Mouse (Mus musculus) layer of hippocampus, postnatal 25 days (tissue): ENCODE measurements around the gene Hrnr. TPM values are rescaled to one million over a fixed set of nuclear protein-coding genes. Genes with fewer than 3 reads are reported as not detected.

ENCODE experiments used
- total RNA-seq, 2 experiments: library from RNA; stranded (reverse); gene quantifications; 2 replicates each; pipeline ENCODE4 v1.2.3; 2021

Hrnr gene
- total RNA-seq, 2 experiments from 2014 or later, result not detected

Other genes with a start within 250 kb of the Hrnr start
- gene Crnn, start 175.0 kb upstream of the Hrnr start, total RNA-seq, result not detected
- gene Flg2, start 122.5 kb upstream of the Hrnr start, total RNA-seq, result not detected
- gene Flg, start 46.2 kb upstream of the Hrnr start, total RNA-seq, result not detected
- gene Rptn, start 74.0 kb downstream of the Hrnr start, total RNA-seq, result not detected
- under 1 TPM; 0.81 to 0.92 TPM for gene Tchh, start 122.6 kb downstream of the Hrnr start, total RNA-seq
- gene Tchhl1, start 149.0 kb downstream of the Hrnr start, total RNA-seq, result not detected
- 1 to 10 TPM; 6.1 to 8.5 TPM for gene S100a11, start 200.7 kb downstream of the Hrnr start, total RNA-seq
- gene S100a10, start 235.3 kb downstream of the Hrnr start, total RNA-seq, result 10 to 100 TPM; 15.0 to 23.5 TPM